Mouse (Mus musculus) E14TG2a.4 (cell line): Measurements from ENCODE around the gene Map2k6.

ENCODE experiments used
- H3K27me3 ChIP-seq: 2 replicates; pipeline ENCODE4 v1.6.1; 2014; ENCODE audit warnings: low read length, control low read depth; ENCODE audit not compliant: insufficient read depth
- H3K36me3 ChIP-seq: 2 replicates; pipeline ENCODE4 v1.6.1; 2014; ENCODE audit warnings: low read length, control low read depth; ENCODE audit not compliant: insufficient read depth
- H3K4me1 ChIP-seq: replicated peaks from 2 replicates; pipeline ENCODE4 v1.6.1; 2014; ENCODE audit warnings: low read depth, low read length, control low read depth
- H3K4me3 ChIP-seq: replicated peaks from 2 replicates; pipeline ENCODE4 v1.5.1; 2014; ENCODE audit warnings: mild to moderate bottlenecking, low read length
- H3K9me3 ChIP-seq: 2 replicates; pipeline ENCODE4 v1.6.1; 2014; ENCODE audit warnings: low read length, control low read depth
- CTCF ChIP-seq: conservative IDR thresholded peaks from 2 replicates; pipeline ENCODE4 v1.5.1; 2014; ENCODE audit warnings: low read length
- NANOG ChIP-seq: IDR thresholded peaks from 2 replicates; pipeline ENCODE4 v1.6.1; 2014; ENCODE audit warnings: borderline replicate concordance, low read length, mixed read lengths
- POU5F1 ChIP-seq: IDR thresholded peaks from 2 replicates; pipeline ENCODE4 v1.6.1; 2014; ENCODE audit warnings: low read length, borderline replicate concordance

Map2k6 gene

GRCm38 (mm10) chr11:110416691-110417090, 17.8 kb downstream of the Map2k6 start:
- H3K4me3 ChIP-seq, result no peak overlapping the region
- 0 out of 2 replicates have a peak, but pooled peaks cover 3% of the 10 kb centered on the region for H3K4me1 ChIP-seq
- no peaks in the 10 kb centered on the region for H3K27me3 ChIP-seq
- no peaks in the 10 kb centered on the region for H3K36me3 ChIP-seq
- peaks cover 5% of the 10 kb centered on the region for H3K9me3 ChIP-seq
- no peak for TF ChIP-seq CTCF
- TF ChIP-seq NANOG, result no peak
- TF ChIP-seq POU5F1, result no peak

- Histone ChIP-seq H3K36me3 (no peaks in the 10 kb centered on the region), H3K4me1 (no peaks in the 10 kb centered on the region), H3K4me3 (no peak overlapping the region), H3K27me3 (no peaks in the 10 kb centered on the region), H3K9me3 (no peaks in the 10 kb centered on the region)
- TF ChIP-seq NANOG (no peak), CTCF (no peak), POU5F1 (no peak)
These were observed 21.5 kb downstream of the Map2k6 start for GRCm38 (mm10) chr11:110420463-110420862.

- Histone ChIP-seq H3K9me3 (no peaks in the 10 kb centered on the region), H3K4me1 (no peaks in the 10 kb centered on the region), H3K4me3 (no peak overlapping the region), H3K36me3 (no peaks in the 10 kb centered on the region), H3K27me3 (peaks cover 6% of the 10 kb centered on the region; the same call in 1 of the 2 replicates)
- TF ChIP-seq CTCF (no peak), POU5F1 (no peak), NANOG (no peak)
These were observed 27.7 kb downstream of the Map2k6 start for GRCm38 (mm10) chr11:110426572-110427145.

- TF ChIP-seq POU5F1 (no peak), NANOG (no peak), CTCF (no peak)
- Histone ChIP-seq H3K27me3 (peaks cover 6% of the 10 kb centered on the region; the same call in 1 of the 2 replicates), H3K4me3 (no peak overlapping the region), H3K4me1 (no peaks in the 10 kb centered on the region), H3K9me3 (no peaks in the 10 kb centered on the region), H3K36me3 (no peaks in the 10 kb centered on the region)
These were observed 28.2 kb downstream of the Map2k6 start for GRCm38 (mm10) chr11:110427159-110427561.

DNA sequence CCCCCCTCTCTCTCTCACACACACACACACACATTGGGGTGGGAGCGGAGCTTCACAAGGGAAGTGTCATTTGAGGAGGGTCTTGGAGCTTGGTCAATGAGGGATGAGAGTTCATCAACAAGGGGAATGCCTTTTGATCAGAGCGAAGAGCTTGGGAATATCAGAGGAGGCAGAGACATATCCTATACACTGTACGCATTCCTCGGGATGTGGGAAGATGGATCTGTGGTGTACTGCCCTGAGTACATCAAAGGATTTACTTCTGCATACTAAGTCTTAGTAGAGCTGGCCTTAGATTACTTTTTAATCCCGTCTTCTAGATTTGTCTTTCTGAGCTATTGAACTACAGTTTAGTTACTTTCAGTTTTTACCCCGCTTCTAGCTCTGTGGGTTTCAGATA, 30.1 kb downstream of the Map2k6 start:
- TF ChIP-seq POU5F1, result no peak
- no peak for TF ChIP-seq NANOG
- TF ChIP-seq CTCF, result no peak
- H3K27me3 ChIP-seq, result peaks cover 6% of the 10 kb centered on the region; the same call in 1 of the 2 replicates

DNA sequence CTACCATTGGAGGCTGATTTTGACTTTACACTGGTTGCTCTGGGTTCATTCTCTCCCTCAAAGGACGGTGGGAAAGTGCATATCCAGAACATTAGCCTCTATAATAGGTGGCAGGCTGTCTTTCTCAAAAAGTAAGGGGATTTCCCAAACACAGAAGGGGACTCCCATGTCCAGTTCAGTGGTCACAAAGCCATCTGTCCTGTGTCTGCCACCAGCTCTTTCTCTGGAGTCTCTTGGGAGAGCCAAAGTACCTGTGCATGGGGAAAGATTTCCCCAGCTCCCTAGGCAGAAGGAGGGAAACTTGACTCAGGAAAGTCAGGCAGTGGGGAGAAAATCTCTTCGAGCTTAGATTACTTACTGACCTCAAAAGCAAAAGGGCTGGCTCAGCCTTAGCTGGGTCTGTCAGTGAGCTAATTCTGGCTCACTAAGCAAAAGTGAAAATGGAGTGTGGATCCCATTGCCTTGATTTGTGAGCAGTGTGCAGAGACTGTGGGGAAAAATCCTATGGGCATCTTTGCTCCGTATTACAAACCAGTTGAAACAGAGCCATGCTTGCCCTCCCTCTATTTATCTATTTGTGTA, 31.0 kb downstream of the Map2k6 start:
- no peaks in the 10 kb centered on the region for H3K36me3 ChIP-seq
- H3K4me3 ChIP-seq, result no peak overlapping the region
- H3K27me3 ChIP-seq, result peaks cover 6% of the 10 kb centered on the region; the same call in 1 of the 2 replicates
- H3K4me1 ChIP-seq, result no peaks in the 10 kb centered on the region
- no peak for TF ChIP-seq NANOG
- TF ChIP-seq CTCF, result no peak
- no peak for TF ChIP-seq POU5F1
- no peaks in the 10 kb centered on the region for H3K9me3 ChIP-seq

More for the DNA sequence above, 30.1 kb downstream of the Map2k6 start:
- H3K9me3 ChIP-seq, result no peaks in the 10 kb centered on the region
- no peak overlapping the region for H3K4me3 ChIP-seq
- no peaks in the 10 kb centered on the region for H3K36me3 ChIP-seq
- H3K4me1 ChIP-seq, result no peaks in the 10 kb centered on the region

GRCm38 (mm10) chr11:110435839-110436556, 37.1 kb downstream of the Map2k6 start:
- no peaks in the 10 kb centered on the region for H3K9me3 ChIP-seq
- H3K27me3 ChIP-seq, result 0 out of 2 replicates have a peak, but pooled peaks cover 10% of the 10 kb centered on the region
- no peak overlapping the region for H3K4me3 ChIP-seq
- no peaks in the 10 kb centered on the region for H3K36me3 ChIP-seq
- H3K4me1 ChIP-seq, result peaks cover 4% of the 10 kb centered on the region; the same call in 1 of the 2 replicates
- no peak for TF ChIP-seq CTCF
- no peak for TF ChIP-seq NANOG
- no peak for TF ChIP-seq POU5F1

- peaks cover 4% of the 10 kb centered on the region; the same call in 1 of the 2 replicates for H3K4me1 ChIP-seq
- 0 out of 2 replicates have a peak, but pooled peaks cover 10% of the 10 kb centered on the region for H3K27me3 ChIP-seq
- no peaks in the 10 kb centered on the region for H3K36me3 ChIP-seq
- TF ChIP-seq POU5F1 (no peak), NANOG (no peak), CTCF (no peak)
- no peak overlapping the region for H3K4me3 ChIP-seq
- H3K9me3 ChIP-seq, result no peaks in the 10 kb centered on the region
These were observed 38.1 kb downstream of the Map2k6 start for GRCm38 (mm10) chr11:110436998-110437397.
